Mouse (Mus musculus): ENCODE measurements around the gene Ttc7b. TPM values are rescaled to one million over a fixed set of nuclear protein-coding genes. Genes with fewer than 3 reads are reported as not detected.

Gene Ttc7b
- polyA plus RNA-seq, 1 experiment = 0.13 TPM

GRCm38 (mm10) chr12:100407371-100407770, 113.3 kb downstream of the Ttc7b start:
- no peak overlapping the region for H3K4me3 ChIP-seq (replicated peaks)
- no peaks in the 10 kb centered on the region for H3K9me3 ChIP-seq (ENCODE audit: control insufficient read depth, low read length)
- H3K36me3 ChIP-seq (ENCODE audit: control insufficient read depth) = no peaks in the 10 kb centered on the region
- no peak for TF ChIP-seq GATA1 (IDR thresholded peaks at IDR 0.05; ENCODE audit: low read length)
- TF ChIP-seq TAL1 (IDR thresholded peaks at IDR 0.05; ENCODE audit: low read length) = no peak
- H3K4me1 ChIP-seq (ENCODE audit: control insufficient read depth) = no peaks in the 10 kb centered on the region
- H3K27me3 ChIP-seq (ENCODE audit: control insufficient read depth) = no peaks in the 10 kb centered on the region

GRCm38 (mm10) chr12:100406094-100406493, 114.5 kb downstream of the Ttc7b start:
- Histone ChIP-seq H3K9me3 (ENCODE audit: control insufficient read depth, low read length) (no peaks in the 10 kb centered on the region), H3K4me1 (ENCODE audit: control insufficient read depth) (no peaks in the 10 kb centered on the region), H3K4me3 (replicated peaks) (no peak overlapping the region), H3K27me3 (ENCODE audit: control insufficient read depth) (no peaks in the 10 kb centered on the region), H3K36me3 (ENCODE audit: control insufficient read depth) (no peaks in the 10 kb centered on the region)
- no peak for TF ChIP-seq GATA1 (IDR thresholded peaks at IDR 0.05; ENCODE audit: low read length)
- no peak for TF ChIP-seq TAL1 (IDR thresholded peaks at IDR 0.05; ENCODE audit: low read length)

DNA sequence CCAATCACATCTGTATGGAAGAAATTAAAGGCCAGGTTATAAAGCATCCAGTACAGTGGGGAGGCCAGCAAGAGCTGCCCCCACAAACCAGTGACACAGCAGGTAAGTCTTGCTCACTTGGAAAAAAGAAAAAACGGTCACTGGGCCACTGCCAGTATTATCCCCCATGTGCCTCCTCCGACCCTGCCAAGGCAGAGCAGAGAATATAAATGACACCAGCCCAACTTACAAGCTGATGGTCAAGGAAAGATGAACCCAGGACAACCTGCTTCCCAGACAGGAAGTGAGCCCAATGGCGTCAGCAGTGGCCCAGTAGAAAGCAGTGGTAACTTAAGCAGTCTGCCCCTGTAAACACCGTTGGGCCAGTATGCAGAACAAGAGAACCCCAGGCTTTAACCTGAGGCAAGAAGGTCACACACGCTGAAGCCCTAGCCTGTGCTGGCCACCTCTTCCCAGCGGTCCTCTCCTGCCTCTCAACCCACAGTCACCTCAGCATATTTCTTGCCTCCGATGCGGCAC, 115.1 kb downstream of the Ttc7b start:
- Histone ChIP-seq H3K4me3 (replicated peaks) (no peak overlapping the region), H3K9me3 (ENCODE audit: control insufficient read depth, low read length) (no peaks in the 10 kb centered on the region), H3K27me3 (ENCODE audit: control insufficient read depth) (no peaks in the 10 kb centered on the region), H3K36me3 (ENCODE audit: control insufficient read depth) (no peaks in the 10 kb centered on the region), H3K4me1 (ENCODE audit: control insufficient read depth) (no peaks in the 10 kb centered on the region)
- TF ChIP-seq TAL1 (IDR thresholded peaks at IDR 0.05; ENCODE audit: low read length) (no peak), GATA1 (IDR thresholded peaks at IDR 0.05; ENCODE audit: low read length) (no peak)

- no peaks in the 10 kb centered on the region for H3K4me1 ChIP-seq (ENCODE audit: control insufficient read depth)
Observed at GRCm38 (mm10) chr12:100404430-100404829, 116.2 kb downstream of the Ttc7b start.

DNA sequence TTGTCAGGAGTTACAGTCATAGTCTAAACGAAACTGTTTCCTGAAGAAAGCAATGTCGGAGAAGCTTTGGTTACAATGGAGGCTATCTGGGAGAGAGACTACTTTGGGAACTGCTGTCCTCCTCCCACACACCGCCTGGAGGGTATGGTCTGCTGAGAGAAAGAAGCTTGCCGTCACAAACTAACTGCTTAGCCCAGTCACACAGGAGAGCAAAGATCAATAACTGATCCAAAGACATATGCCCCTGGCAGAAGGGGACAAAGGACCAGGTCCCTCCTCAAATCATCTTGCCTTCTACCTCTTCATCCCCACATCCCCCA, 117.7 kb downstream of the Ttc7b start:
- H3K4me1 ChIP-seq (ENCODE audit: control insufficient read depth) = no peaks in the 10 kb centered on the region
- H3K27me3 ChIP-seq (ENCODE audit: control insufficient read depth) = no peaks in the 10 kb centered on the region
- TF ChIP-seq GATA1 (IDR thresholded peaks at IDR 0.05; ENCODE audit: low read length) = no peak
- no peak for TF ChIP-seq TAL1 (IDR thresholded peaks at IDR 0.05; ENCODE audit: low read length)
- no peaks in the 10 kb centered on the region for H3K9me3 ChIP-seq (ENCODE audit: control insufficient read depth, low read length)
- H3K4me3 ChIP-seq (replicated peaks) = no peak overlapping the region
- H3K36me3 ChIP-seq (ENCODE audit: control insufficient read depth) = no peaks in the 10 kb centered on the region

More at GRCm38 (mm10) chr12:100404430-100404829, 116.2 kb downstream of the Ttc7b start:
- no peaks in the 10 kb centered on the region for H3K36me3 ChIP-seq (ENCODE audit: control insufficient read depth)
- no peaks in the 10 kb centered on the region for H3K27me3 ChIP-seq (ENCODE audit: control insufficient read depth)
- H3K4me3 ChIP-seq (replicated peaks) = no peak overlapping the region
- no peaks in the 10 kb centered on the region for H3K9me3 ChIP-seq (ENCODE audit: control insufficient read depth, low read length)
- TF ChIP-seq TAL1 (IDR thresholded peaks at IDR 0.05; ENCODE audit: low read length) = no peak
- no peak for TF ChIP-seq GATA1 (IDR thresholded peaks at IDR 0.05; ENCODE audit: low read length)

- H3K36me3 ChIP-seq (ENCODE audit: control insufficient read depth) = no peaks in the 10 kb centered on the region
- no peaks in the 10 kb centered on the region for H3K9me3 ChIP-seq (ENCODE audit: control insufficient read depth, low read length)
- no peak overlapping the region for H3K4me3 ChIP-seq (replicated peaks)
- TF ChIP-seq TAL1 (IDR thresholded peaks at IDR 0.05; ENCODE audit: low read length) (no peak), GATA1 (IDR thresholded peaks at IDR 0.05; ENCODE audit: low read length) (no peak)
- no peaks in the 10 kb centered on the region for H3K27me3 ChIP-seq (ENCODE audit: control insufficient read depth)
- no peaks in the 10 kb centered on the region for H3K4me1 ChIP-seq (ENCODE audit: control insufficient read depth)
Observed at GRCm38 (mm10) chr12:100402296-100403004, 118.2 kb downstream of the Ttc7b start.

DNA sequence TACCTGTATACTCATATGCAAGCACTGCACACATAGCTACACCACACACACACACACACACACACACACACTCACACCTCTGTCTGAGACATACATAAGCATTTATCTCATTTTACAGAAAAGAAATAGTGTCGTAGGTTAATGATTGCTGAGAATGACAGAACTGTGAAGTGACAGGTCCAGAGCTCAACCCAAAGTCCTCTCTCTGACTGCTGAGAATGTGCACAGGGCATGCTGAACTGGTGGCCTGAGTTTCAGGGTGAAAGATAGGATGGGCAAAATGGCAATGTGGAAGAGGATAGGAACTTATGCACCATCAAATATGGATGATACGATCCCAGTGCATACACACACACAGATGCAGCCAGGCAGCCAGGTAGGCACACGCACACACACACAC, 120.5 kb downstream of the Ttc7b start:
- TF ChIP-seq GATA1 (IDR thresholded peaks at IDR 0.05; ENCODE audit: low read length) = no peak
- TF ChIP-seq TAL1 (IDR thresholded peaks at IDR 0.05; ENCODE audit: low read length) = no peak
- Histone ChIP-seq H3K4me3 (replicated peaks) (no peak overlapping the region), H3K9me3 (ENCODE audit: control insufficient read depth, low read length) (no peaks in the 10 kb centered on the region), H3K36me3 (ENCODE audit: control insufficient read depth) (no peaks in the 10 kb centered on the region), H3K27me3 (ENCODE audit: control insufficient read depth) (no peaks in the 10 kb centered on the region), H3K4me1 (ENCODE audit: control insufficient read depth) (no peaks in the 10 kb centered on the region)

GRCm38 (mm10) chr12:100399126-100399727, 121.4 kb downstream of the Ttc7b start:
- H3K36me3 ChIP-seq (ENCODE audit: control insufficient read depth) = no peaks in the 10 kb centered on the region
- no peak overlapping the region for H3K4me3 ChIP-seq (replicated peaks)
- no peaks in the 10 kb centered on the region for H3K9me3 ChIP-seq (ENCODE audit: control insufficient read depth, low read length)
- no peaks in the 10 kb centered on the region for H3K4me1 ChIP-seq (ENCODE audit: control insufficient read depth)
- TF ChIP-seq GATA1 (IDR thresholded peaks at IDR 0.05; ENCODE audit: low read length) = no peak
- no peak for TF ChIP-seq TAL1 (IDR thresholded peaks at IDR 0.05; ENCODE audit: low read length)
- no peaks in the 10 kb centered on the region for H3K27me3 ChIP-seq (ENCODE audit: control insufficient read depth)

DNA sequence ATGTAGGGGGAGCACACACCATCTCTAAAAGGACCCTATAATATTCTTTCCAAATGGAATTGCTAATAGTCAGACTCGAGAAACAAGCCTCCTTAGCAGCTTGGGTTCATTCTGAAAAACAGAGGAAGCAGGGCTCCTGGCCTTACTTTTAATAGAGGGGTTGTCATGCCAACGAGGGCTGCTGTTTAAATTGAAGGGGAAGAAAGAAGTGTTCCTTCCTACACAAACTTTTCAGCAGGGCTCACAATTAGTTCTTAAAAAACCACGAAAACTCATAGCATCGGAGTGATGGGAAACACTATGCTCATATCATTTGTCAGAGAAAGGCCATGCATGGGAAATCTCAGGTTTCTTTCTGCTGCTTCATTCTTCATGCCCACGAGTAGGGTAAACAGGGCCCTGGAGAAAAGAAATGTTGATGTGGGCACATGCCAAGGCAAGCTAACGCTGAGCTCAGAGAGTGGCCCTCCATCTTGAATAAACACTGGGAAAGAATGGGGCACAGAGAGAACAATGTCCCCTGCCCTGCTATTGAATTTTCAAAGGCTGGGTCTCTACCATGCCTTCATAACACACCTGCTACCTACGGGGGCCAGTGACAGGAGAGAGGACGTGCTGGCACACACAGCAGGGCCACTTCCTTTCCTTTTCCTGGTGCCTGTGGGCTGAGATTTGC, 122.2 kb downstream of the Ttc7b start:
- H3K27me3 ChIP-seq (ENCODE audit: control insufficient read depth) = no peaks in the 10 kb centered on the region
- no peaks in the 10 kb centered on the region for H3K36me3 ChIP-seq (ENCODE audit: control insufficient read depth)
- H3K4me3 ChIP-seq (replicated peaks) = no peak overlapping the region
- TF ChIP-seq TAL1 (IDR thresholded peaks at IDR 0.05; ENCODE audit: low read length) (no peak), GATA1 (IDR thresholded peaks at IDR 0.05; ENCODE audit: low read length) (no peak)
- H3K9me3 ChIP-seq (ENCODE audit: control insufficient read depth, low read length) = no peaks in the 10 kb centered on the region
- peaks cover 4% of the 10 kb centered on the region; the same call in 1 of the 2 replicates for H3K4me1 ChIP-seq (ENCODE audit: control insufficient read depth)

All from erythroblast, embryonic 14.5 days (primary cell).